Mouse (Mus musculus) spleen, postnatal 14 days (tissue): ENCODE measurements around the gene Camk2d.
A peak's percentile ranks its signal among the peaks of the same experiment; 100 is the strongest.

Source experiments
- DNase-seq, 2 experiments: peaks; one replicate each; pipeline ENCODE4 v3.0.0; 2021 to 2022; ENCODE audit warnings: low spot score in 2 of 2

Camk2d gene

GRCm38 (mm10) chr3:126690627-126691505, 94.8 kb downstream of the Camk2d start:
- no peak for DNase-seq

- no peak for DNase-seq
These were observed 95.5 kb downstream of the Camk2d start for GRCm38 (mm10) chr3:126691565-126691964.

- no peak for DNase-seq
These were observed 96.7 kb downstream of the Camk2d start for GRCm38 (mm10) chr3:126692797-126693196.

GRCm38 (mm10) chr3:126693302-126693701, 97.2 kb downstream of the Camk2d start:
- no peak for DNase-seq

- no peak for DNase-seq
These were observed 99.6 kb downstream of the Camk2d start for GRCm38 (mm10) chr3:126695456-126696293.

GRCm38 (mm10) chr3:126696620-126697019, 100.5 kb downstream of the Camk2d start:
- DNase-seq: peak; percentile 10 to 26

GRCm38 (mm10) chr3:126699740-126700139, 103.6 kb downstream of the Camk2d start:
- DNase-seq: no peak

- no peak for DNase-seq
These were observed 105.0 kb downstream of the Camk2d start for GRCm38 (mm10) chr3:126701067-126701466.

- no peak for DNase-seq
These were observed 105.5 kb downstream of the Camk2d start for GRCm38 (mm10) chr3:126701586-126701985.

GRCm38 (mm10) chr3:126705490-126705889, 109.4 kb downstream of the Camk2d start:
- DNase-seq: no peak

GRCm38 (mm10) chr3:126714281-126714680, 118.2 kb downstream of the Camk2d start:
- no peak for DNase-seq

- no peak for DNase-seq
These were observed 126.9 kb downstream of the Camk2d start for GRCm38 (mm10) chr3:126723021-126723449.

GRCm38 (mm10) chr3:126723458-126723857, 127.4 kb downstream of the Camk2d start:
- DNase-seq: no peak

- no peak for DNase-seq
These were observed 129.5 kb downstream of the Camk2d start for GRCm38 (mm10) chr3:126725647-126726046.

GRCm38 (mm10) chr3:126727387-126727786, 131.3 kb downstream of the Camk2d start:
- DNase-seq: no peak

- no peak for DNase-seq
These were observed 134.3 kb downstream of the Camk2d start for GRCm38 (mm10) chr3:126730411-126730810.

- no peak for DNase-seq
These were observed 136.2 kb downstream of the Camk2d start for GRCm38 (mm10) chr3:126732323-126732722.

GRCm38 (mm10) chr3:126734533-126734932, 138.4 kb downstream of the Camk2d start:
- DNase-seq: no peak

GRCm38 (mm10) chr3:126735211-126735610, 139.1 kb downstream of the Camk2d start:
- no peak for DNase-seq

GRCm38 (mm10) chr3:126737128-126737527, 141.0 kb downstream of the Camk2d start:
- no peak for DNase-seq

- DNase-seq: no peak
These were observed 144.0 kb downstream of the Camk2d start for GRCm38 (mm10) chr3:126740146-126740545.

- no peak for DNase-seq
These were observed 148.5 kb downstream of the Camk2d start for GRCm38 (mm10) chr3:126744432-126745133.
